Mouse (Mus musculus): ENCODE measurements around the gene 1500011B03Rik. TPM values are rescaled to one million over a fixed set of nuclear protein-coding genes. Genes with fewer than 3 reads are reported as not detected.

Gene 1500011B03Rik
- polyA plus RNA-seq, 1 experiment, result 31.4 TPM

GRCm38 (mm10) chr5:114801841-114802240, 21.4 kb downstream of the 1500011B03Rik start:
- Histone ChIP-seq H3K79me2 (ENCODE audit: control insufficient read depth, insufficient read depth) (no peaks in the 10 kb centered on the region), H3K36me3 (ENCODE audit: control insufficient read depth, insufficient read depth) (peaks cover 10% of the 10 kb centered on the region), H3K4me2 (ENCODE audit: low read depth) (no peak overlapping the region), H3K4me3 (no peak overlapping the region), H3ac (ENCODE audit: control insufficient read depth, insufficient read length) (no peak overlapping the region), H3K27me3 (ENCODE audit: control insufficient read depth, insufficient read depth, insufficient read length) (no peaks in the 10 kb centered on the region)
- no peak for TF ChIP-seq MYOD1 (IDR thresholded peaks at IDR 0.05; ENCODE audit: control insufficient read depth in 1 of 3, insufficient read length in 2 of 3, low read depth in 2 of 3)
- TF ChIP-seq USF1 (IDR thresholded peaks at IDR 0.05; ENCODE audit: low read depth), result no peak
- TF ChIP-seq CEBPB (IDR thresholded peaks at IDR 0.05; ENCODE audit: insufficient read depth, poor library complexity, severe bottlenecking), result no peak
- no peak for TF ChIP-seq E2F4 (IDR thresholded peaks at IDR 0.05; ENCODE audit: insufficient read depth)
- no peak for TF ChIP-seq POLR2A (IDR thresholded peaks at IDR 0.05; ENCODE audit: insufficient read length, low read depth)
- no peak for TF ChIP-seq SRF (IDR thresholded peaks at IDR 0.05; ENCODE audit: control insufficient read depth, insufficient read length, low read depth)
- no peak for TF ChIP-seq REST (IDR thresholded peaks at IDR 0.05; ENCODE audit: insufficient read depth, insufficient read length)
- no peak for TF ChIP-seq MAX (IDR thresholded peaks at IDR 0.05; ENCODE audit: low read depth)
- no peak for TF ChIP-seq MYOG (IDR thresholded peaks at IDR 0.05; ENCODE audit: control insufficient read depth in 1 of 3, insufficient read depth in 1 of 3, insufficient read length in 2 of 3, low read depth in 2 of 3)
- TF ChIP-seq TCF12 (IDR thresholded peaks at IDR 0.05; ENCODE audit: insufficient read depth, poor library complexity, severe bottlenecking), result no peak
- no peak for TF ChIP-seq TCF3 (IDR thresholded peaks at IDR 0.05; ENCODE audit: insufficient read length, low read depth)
- TF ChIP-seq POLR2AphosphoS2 (IDR thresholded peaks at IDR 0.05; ENCODE audit: insufficient read length, low read depth), result no peak

GRCm38 (mm10) chr5:114801049-114801448, 22.2 kb downstream of the 1500011B03Rik start:
- Histone ChIP-seq H3K36me3 (ENCODE audit: control insufficient read depth, insufficient read depth) (peaks cover 10% of the 10 kb centered on the region), H3K4me2 (ENCODE audit: low read depth) (peak overlapping the region; percentile 48)

GRCm38 (mm10) chr5:114799848-114800247, 23.4 kb downstream of the 1500011B03Rik start:
- H3K4me2 ChIP-seq (ENCODE audit: low read depth), result no peak overlapping the region
- no peak overlapping the region for H3ac ChIP-seq (ENCODE audit: control insufficient read depth, insufficient read length)
- H3K27me3 ChIP-seq (ENCODE audit: control insufficient read depth, insufficient read depth, insufficient read length), result no peaks in the 10 kb centered on the region
- TF ChIP-seq MAX (IDR thresholded peaks at IDR 0.05; ENCODE audit: low read depth) (no peak), CEBPB (IDR thresholded peaks at IDR 0.05; ENCODE audit: insufficient read depth, poor library complexity, severe bottlenecking) (no peak), REST (IDR thresholded peaks at IDR 0.05; ENCODE audit: insufficient read depth, insufficient read length) (no peak), MYOG (IDR thresholded peaks at IDR 0.05; ENCODE audit: control insufficient read depth in 1 of 3, insufficient read depth in 1 of 3, insufficient read length in 2 of 3, low read depth in 2 of 3) (no peak), MYOD1 (IDR thresholded peaks at IDR 0.05; ENCODE audit: control insufficient read depth in 1 of 3, insufficient read length in 2 of 3, low read depth in 2 of 3) (no peak), TCF12 (IDR thresholded peaks at IDR 0.05; ENCODE audit: insufficient read depth, poor library complexity, severe bottlenecking) (no peak), POLR2AphosphoS2 (IDR thresholded peaks at IDR 0.05; ENCODE audit: insufficient read length, low read depth) (no peak), SRF (IDR thresholded peaks at IDR 0.05; ENCODE audit: control insufficient read depth, insufficient read length, low read depth) (no peak), E2F4 (IDR thresholded peaks at IDR 0.05; ENCODE audit: insufficient read depth) (no peak), TCF3 (IDR thresholded peaks at IDR 0.05; ENCODE audit: insufficient read length, low read depth) (no peak), POLR2A (IDR thresholded peaks at IDR 0.05; ENCODE audit: insufficient read length, low read depth) (no peak), USF1 (IDR thresholded peaks at IDR 0.05; ENCODE audit: low read depth) (no peak)
- no peaks in the 10 kb centered on the region for H3K79me2 ChIP-seq (ENCODE audit: control insufficient read depth, insufficient read depth)
- no peak overlapping the region for H3K4me3 ChIP-seq
- peaks cover 10% of the 10 kb centered on the region for H3K36me3 ChIP-seq (ENCODE audit: control insufficient read depth, insufficient read depth)

More at GRCm38 (mm10) chr5:114801049-114801448, 22.2 kb downstream of the 1500011B03Rik start:
- H3K79me2 ChIP-seq (ENCODE audit: control insufficient read depth, insufficient read depth), result no peaks in the 10 kb centered on the region
- no peak overlapping the region for H3K4me3 ChIP-seq
- H3K27me3 ChIP-seq (ENCODE audit: control insufficient read depth, insufficient read depth, insufficient read length), result no peaks in the 10 kb centered on the region
- H3ac ChIP-seq (ENCODE audit: control insufficient read depth, insufficient read length), result no peak overlapping the region
- TF ChIP-seq E2F4 (IDR thresholded peaks at IDR 0.05; ENCODE audit: insufficient read depth) (no peak), SRF (IDR thresholded peaks at IDR 0.05; ENCODE audit: control insufficient read depth, insufficient read length, low read depth) (no peak), POLR2AphosphoS2 (IDR thresholded peaks at IDR 0.05; ENCODE audit: insufficient read length, low read depth) (no peak), TCF12 (IDR thresholded peaks at IDR 0.05; ENCODE audit: insufficient read depth, poor library complexity, severe bottlenecking) (no peak), MYOD1 (IDR thresholded peaks at IDR 0.05; ENCODE audit: control insufficient read depth in 1 of 3, insufficient read length in 2 of 3, low read depth in 2 of 3) (no peak), USF1 (IDR thresholded peaks at IDR 0.05; ENCODE audit: low read depth) (no peak), MAX (IDR thresholded peaks at IDR 0.05; ENCODE audit: low read depth) (no peak), MYOG (IDR thresholded peaks at IDR 0.05; ENCODE audit: control insufficient read depth in 1 of 3, insufficient read depth in 1 of 3, insufficient read length in 2 of 3, low read depth in 2 of 3) (no peak), CEBPB (IDR thresholded peaks at IDR 0.05; ENCODE audit: insufficient read depth, poor library complexity, severe bottlenecking) (no peak), REST (IDR thresholded peaks at IDR 0.05; ENCODE audit: insufficient read depth, insufficient read length) (no peak), TCF3 (IDR thresholded peaks at IDR 0.05; ENCODE audit: insufficient read length, low read depth) (no peak), POLR2A (IDR thresholded peaks at IDR 0.05; ENCODE audit: insufficient read length, low read depth) (no peak)

DNA sequence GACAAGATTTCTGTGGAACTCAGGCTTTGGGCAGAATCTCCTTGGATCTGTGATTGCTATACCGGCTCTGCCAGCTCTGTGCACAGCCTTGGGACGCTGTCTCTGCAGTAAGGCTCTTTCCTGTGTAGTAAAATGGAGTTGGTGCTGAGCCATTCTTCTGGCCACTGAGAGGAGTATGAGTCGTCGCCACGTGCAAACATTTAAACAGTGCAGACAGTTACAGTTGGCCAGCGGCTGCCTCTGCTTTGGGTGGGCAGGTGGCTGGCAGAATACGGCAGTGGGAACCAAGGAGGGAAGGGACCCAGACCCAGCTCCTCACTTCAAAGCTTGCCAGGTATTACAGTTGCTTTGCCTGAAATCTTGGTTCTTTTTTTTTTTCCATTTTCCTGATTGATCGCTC, 26.0 kb downstream of the 1500011B03Rik start:
- H3K4me3 ChIP-seq, result no peak overlapping the region
- H3K36me3 ChIP-seq (ENCODE audit: control insufficient read depth, insufficient read depth), result peaks cover 8% of the 10 kb centered on the region
- no peaks in the 10 kb centered on the region for H3K79me2 ChIP-seq (ENCODE audit: control insufficient read depth, insufficient read depth)
- no peak overlapping the region for H3ac ChIP-seq (ENCODE audit: control insufficient read depth, insufficient read length)
- peak overlapping the region; percentile 18 for H3K4me2 ChIP-seq (ENCODE audit: low read depth)
- TF ChIP-seq USF1 (IDR thresholded peaks at IDR 0.05; ENCODE audit: low read depth) (no peak), MAX (IDR thresholded peaks at IDR 0.05; ENCODE audit: low read depth) (no peak), CEBPB (IDR thresholded peaks at IDR 0.05; ENCODE audit: insufficient read depth, poor library complexity, severe bottlenecking) (no peak), MYOG (IDR thresholded peaks at IDR 0.05; ENCODE audit: control insufficient read depth in 1 of 3, insufficient read depth in 1 of 3, insufficient read length in 2 of 3, low read depth in 2 of 3) (peak in 2 of 3 experiments; percentile 9 to 65), TCF12 (IDR thresholded peaks at IDR 0.05; ENCODE audit: insufficient read depth, poor library complexity, severe bottlenecking) (no peak), TCF3 (IDR thresholded peaks at IDR 0.05; ENCODE audit: insufficient read length, low read depth) (no peak), MYOD1 (IDR thresholded peaks at IDR 0.05; ENCODE audit: control insufficient read depth in 1 of 3, insufficient read length in 2 of 3, low read depth in 2 of 3) (peak in 2 of 3 experiments; percentile 43 to 70), E2F4 (IDR thresholded peaks at IDR 0.05; ENCODE audit: insufficient read depth) (no peak), POLR2A (IDR thresholded peaks at IDR 0.05; ENCODE audit: insufficient read length, low read depth) (no peak)
- no peaks in the 10 kb centered on the region for H3K27me3 ChIP-seq (ENCODE audit: control insufficient read depth, insufficient read depth, insufficient read length)

Measured in myocyte (in vitro differentiated cells).